Mouse (Mus musculus) olfactory bulb, adult 2 months (tissue): Measurements from ENCODE around the gene Mapkapk5.

Source experiments
- CTCF ChIP-seq: fragments of 200-500 bp; IDR thresholded peaks from 2 replicates; pipeline ENCODE4 v1.5.1; 2012; ENCODE audit warnings: low read depth, mild to moderate bottlenecking, low read length, moderate library complexity; ENCODE audit not compliant: insufficient read depth
- POLR2A ChIP-seq: fragments of 200-500 bp; IDR thresholded peaks from 2 replicates; pipeline ENCODE4 v1.6.1; 2012; ENCODE audit warnings: mild to moderate bottlenecking, low read depth, low read length, moderate library complexity; ENCODE audit not compliant: insufficient read depth

DNA sequence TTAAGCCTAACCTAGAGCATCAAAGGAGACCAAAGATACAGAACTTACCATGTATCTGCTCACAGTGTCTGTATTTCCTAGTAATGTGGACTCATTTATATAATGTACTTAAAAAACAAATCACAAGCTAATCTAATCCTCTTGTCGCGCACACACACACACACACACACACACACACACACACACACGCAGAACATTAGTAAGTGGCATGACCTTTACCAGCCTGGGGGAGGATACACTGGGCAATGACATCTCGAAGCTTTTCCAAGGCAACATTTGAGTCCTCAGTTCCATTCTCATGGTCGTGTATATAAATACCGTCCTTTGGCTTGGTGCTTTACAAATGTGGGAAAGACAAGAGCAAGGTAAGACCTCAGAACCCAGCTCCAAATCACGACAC lies 19.2 kb downstream of the Mapkapk5 start:
- TF ChIP-seq POLR2A: no peak
- no peak for TF ChIP-seq CTCF
